Mouse (Mus musculus) urinary bladder, postnatal 36 days (tissue): Measurements from ENCODE around the gene Pom121l12.

ENCODE experiments used
- DNase-seq, 2 experiments: peaks; one replicate each; pipeline ENCODE4 v3.0.0; 2022; ENCODE audit warnings: low spot score in 2 of 2, mixed read lengths in 1 of 2

Gene Pom121l12

DNA sequence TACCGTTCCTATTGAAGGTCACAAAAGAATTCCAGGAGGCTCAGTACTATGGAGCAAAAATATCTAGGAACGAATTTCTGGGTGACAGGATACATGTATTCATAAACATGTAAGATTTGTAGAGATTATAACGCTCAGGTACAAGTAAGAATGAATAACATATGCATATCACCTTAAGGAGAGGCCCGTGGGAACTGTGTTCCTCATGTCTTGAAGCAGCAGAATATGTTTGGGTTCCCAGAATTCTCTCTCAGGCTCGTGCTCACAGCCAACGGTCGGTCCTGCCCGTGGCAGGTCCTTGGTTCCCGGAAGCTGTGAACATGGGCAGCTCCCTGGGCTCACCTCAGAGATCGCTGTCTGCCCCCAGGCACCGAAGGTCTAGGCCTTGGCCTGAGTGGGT lies at the start of gene Pom121l12:
Pom121l12 (plus strand) TSS at position 301 of the 400 bp plus-strand sequence.
- no peak for DNase-seq

DNA sequence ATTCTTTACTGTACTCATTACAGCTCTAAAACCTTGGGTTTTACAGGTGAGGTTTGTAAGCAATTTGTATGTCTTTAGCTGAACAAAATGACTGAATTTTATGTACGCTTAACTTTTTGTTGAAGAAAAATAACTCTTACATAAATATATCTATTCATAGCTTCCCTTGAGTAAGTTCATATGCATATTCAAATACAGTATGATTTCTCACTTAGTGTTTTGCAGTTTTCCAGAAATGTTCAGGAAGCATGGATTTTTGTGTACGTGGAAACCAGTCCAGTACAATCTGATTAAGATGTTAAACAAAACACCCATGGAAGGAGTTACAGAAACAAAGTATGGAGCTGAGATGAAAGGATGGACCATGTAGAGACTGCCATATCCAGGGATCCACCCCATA lies 12.8 kb downstream of the Pom121l12 start:
- no peak for DNase-seq
